Mouse (Mus musculus): ENCODE results near the gene Notch2. TPM values are rescaled to one million over a fixed set of nuclear protein-coding genes. Genes with fewer than 3 reads are reported as not detected.
A peak's percentile ranks its signal among the peaks of the same experiment; 100 is the strongest.
"Not testable (repeated sequence)": the region's sequence is repeated elsewhere in the genome, so short reads cannot be mapped to it uniquely, and the experiment has no call there.

Notch2 gene
- total RNA-seq, 2 experiments from 2014 or later: 28.6 to 32.5 TPM

DNA sequence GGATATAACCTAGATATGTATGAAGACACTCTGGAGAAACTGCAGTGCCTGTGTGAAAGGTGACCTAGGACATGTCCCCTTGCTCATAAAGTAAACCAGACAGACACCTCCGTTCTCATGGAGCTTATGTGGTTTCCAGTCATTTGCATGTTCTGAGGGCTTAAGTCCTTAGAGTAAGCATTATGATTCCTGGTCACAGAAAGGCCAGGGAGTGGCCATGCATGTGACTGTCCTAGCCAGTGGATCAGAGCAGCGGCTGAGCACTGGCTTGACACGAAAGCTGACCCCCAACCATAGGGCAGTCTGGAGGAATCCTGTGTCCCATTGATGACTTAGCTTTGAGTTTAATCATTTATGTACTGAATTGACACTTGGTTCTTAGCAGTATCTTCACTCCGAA lies 14.7 kb downstream of the Notch2 start:
- no peak for DNase-seq (ENCODE audit: low spot score in 2 of 2)

DNA sequence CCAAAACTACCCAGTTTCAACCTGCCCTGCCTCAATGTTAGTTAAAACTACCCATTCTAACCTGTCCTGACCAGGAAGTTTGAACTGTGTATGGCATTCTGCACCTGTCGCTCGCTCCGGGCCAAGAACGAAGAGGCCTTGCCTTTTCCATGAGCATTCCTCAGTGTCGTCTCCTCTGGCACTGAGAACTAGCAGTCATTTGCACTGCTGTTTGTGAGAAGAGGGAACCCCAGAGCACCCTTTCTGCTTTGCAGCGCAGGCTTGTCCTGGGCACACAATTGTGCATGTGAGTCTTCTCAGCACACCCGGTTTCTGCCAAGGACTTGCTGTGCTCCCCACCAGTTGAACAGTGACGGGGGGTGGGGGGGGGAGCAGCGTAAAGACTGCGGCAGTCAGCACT lies 15.6 kb downstream of the Notch2 start:
- no peak for DNase-seq (ENCODE audit: low spot score in 2 of 2)

DNA sequence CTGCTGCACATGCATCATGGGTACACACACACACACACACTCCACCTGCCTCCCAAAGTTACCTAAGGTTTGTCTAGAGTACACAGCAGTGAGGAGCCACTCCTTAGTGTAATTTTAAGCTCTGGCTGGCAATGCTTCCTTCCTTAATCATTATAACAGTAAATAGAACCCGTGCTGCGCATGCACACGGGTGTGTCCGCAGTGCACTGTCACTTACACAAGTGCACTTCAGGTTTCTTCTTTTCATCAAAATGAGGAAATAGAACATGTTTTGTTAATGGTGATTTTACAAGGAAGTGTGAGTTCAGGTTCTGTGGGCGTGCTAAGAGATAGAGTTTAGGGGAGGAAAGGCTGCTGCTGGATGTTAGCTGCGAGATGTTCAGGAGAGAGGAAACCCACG lies 17.8 kb downstream of the Notch2 start:
- DNase-seq (ENCODE audit: low spot score in 2 of 2): no peak

DNA sequence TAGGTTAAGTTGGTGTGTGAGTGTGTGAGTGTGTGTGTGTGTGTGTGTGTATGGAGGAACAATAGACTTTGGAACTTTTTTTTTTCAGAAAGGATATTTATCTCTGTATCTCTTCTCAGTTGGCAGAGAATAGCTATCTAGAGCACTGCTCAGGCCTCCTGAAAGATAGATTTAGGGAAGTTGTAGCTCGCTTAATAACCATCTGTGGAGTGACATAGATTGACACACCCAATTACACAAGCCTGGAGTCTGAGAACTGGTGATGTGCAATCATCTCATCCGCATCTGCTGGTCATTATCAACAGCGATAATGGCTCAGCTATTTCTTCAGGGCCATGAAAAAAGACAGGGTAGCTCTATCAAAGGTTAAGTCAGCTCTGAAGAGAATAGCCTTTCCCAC lies 18.9 kb downstream of the Notch2 start:
- DNase-seq (ENCODE audit: low spot score in 2 of 2): no peak

DNA sequence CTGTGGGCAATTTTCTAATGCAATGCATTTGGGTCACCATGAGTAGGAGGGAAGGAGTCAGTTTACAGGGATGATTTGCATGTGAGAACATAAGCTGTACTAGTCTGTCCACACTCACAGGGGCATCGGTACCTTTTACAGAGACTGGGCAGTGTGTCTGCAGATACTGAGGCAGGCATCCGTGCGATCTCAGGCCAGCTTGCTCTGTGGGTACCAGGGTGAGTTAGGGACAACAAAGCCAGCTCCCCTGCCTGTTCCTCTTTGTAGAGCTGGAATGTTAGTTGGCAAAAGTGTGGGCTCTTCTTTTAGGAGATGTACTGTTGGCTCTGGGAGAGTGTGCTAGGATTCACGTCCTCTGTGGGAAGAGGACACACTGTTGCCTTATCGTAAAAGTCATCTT lies 19.6 kb downstream of the Notch2 start:
- DNase-seq (ENCODE audit: low spot score in 2 of 2): no peak

DNA sequence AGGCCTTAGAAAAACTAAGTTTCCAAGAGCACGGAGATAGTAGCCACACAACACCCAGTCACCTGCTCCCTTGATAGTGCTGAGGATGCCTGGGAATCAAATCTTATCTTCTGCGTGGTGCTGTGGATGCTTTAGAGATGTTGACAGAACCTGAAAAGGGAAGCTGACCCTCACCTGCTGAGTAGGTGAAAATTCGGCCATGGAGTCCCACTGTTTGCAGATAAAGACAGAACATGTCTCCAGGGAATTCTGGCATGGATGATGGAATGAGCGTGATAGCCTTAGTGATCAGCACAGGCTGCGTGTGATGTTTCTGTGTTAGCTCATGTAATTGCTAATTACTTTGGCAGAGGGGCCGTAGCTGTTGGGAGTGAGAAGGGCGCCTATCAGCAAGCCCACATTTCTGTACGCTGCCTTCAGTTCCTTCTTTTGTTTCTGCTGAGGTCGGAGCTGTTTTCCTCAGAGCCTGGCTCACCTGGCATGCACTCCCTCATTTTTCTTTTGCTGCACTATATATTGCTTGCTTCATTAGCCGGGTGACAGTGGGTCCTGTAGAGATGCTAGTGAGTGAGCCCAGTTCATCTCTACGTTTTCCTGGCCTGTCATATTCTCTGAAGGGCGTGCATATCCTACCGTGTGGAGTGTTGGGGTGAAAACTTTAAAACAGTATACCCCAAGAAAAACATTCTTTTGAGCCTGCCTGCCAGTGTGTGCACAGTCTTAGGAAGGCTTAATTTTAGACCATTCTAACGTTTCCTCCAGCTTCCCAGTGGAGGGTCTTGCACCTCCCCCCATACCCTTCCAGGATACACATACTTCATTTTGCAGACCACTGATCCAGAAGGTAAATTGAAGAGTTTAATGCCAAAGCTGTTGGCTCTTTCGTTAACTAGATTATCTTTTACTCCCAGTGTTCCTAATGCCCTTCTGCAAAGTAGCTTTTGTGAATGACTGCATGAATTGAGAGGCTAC lies 21.6 kb downstream of the Notch2 start:
- DNase-seq (ENCODE audit: low spot score in 2 of 2): no peak

DNA sequence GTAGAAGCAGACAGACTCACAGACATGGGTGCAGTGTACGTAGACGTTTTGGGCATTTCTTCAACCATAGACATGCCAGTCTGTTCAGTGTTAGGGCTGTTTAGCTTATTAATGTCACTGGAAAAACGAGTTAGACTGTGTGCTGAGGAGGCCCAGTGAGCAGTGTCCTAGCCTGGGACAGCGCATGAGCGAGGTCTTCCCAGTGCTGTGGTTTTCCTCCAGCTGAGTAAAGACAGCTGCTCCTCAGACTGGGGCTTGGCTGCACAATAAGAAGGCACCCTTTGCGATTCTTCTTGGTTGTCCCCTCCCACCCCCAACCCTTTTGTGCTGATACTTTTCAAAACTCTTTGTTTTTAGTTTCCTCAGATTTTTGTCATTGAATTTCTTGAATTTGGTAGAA lies 22.8 kb downstream of the Notch2 start:
- DNase-seq (ENCODE audit: low spot score in 2 of 2): no peak

DNA sequence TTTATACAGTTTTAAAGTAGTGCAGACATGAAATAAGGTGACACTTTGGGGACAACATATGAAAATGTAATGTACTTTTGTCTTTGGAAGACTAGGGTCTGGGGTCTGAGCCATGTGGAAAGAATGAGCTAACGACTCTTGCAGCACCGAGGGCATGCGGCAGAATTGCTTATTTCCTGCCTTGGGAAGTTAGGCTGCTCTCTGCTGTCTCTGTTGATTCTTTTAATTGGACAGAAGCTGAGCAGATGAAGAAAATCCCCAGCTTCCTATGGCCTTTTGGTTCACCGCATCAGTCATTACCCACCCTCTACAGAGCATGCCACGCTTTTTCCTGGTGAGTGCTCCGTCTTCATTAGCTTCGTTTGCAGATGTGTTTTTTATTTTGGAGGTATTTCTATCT lies 23.8 kb downstream of the Notch2 start:
- DNase-seq (ENCODE audit: low spot score in 2 of 2): no peak

DNA sequence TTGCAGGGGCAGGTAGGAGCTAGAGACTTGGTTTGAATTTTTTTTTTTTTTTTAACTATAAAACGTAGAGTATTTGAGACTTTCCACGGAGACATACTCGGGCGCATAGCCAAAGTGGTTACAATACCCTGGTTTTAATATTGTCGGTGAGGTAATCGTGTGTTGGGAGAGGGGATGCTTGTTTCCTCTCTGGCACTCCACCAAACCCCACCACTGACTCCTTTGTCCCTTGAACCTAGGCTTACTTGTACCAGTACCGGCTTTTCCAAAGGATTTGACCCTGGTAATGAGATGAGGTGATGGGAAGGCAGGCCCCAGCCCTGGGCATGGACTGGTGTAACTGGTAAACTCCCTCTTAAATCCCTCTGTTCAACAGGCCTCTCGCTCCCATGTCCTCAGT lies 25.3 kb downstream of the Notch2 start:
- DNase-seq (ENCODE audit: low spot score in 2 of 2): no peak

DNA sequence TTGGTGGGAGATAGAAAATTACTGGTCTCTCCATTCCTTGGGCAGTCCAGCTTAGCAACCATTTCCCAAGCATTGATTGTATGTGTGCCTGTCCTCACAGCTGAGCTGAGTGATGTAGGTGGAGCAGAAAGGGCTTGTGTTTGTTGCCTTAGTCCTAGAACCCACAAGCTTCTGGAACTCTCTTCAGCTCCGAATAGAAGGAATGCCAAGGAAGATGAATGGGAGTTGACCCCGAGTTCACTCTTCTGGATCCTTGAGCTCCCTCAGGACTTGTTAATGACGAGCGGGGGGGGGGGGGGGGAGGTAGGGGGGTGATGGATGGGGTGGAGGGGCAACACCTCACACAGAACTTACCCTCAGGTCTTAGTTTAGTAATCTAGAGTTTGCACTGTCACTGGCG lies 25.9 kb downstream of the Notch2 start:
- DNase-seq (ENCODE audit: low spot score in 2 of 2): no peak

DNA sequence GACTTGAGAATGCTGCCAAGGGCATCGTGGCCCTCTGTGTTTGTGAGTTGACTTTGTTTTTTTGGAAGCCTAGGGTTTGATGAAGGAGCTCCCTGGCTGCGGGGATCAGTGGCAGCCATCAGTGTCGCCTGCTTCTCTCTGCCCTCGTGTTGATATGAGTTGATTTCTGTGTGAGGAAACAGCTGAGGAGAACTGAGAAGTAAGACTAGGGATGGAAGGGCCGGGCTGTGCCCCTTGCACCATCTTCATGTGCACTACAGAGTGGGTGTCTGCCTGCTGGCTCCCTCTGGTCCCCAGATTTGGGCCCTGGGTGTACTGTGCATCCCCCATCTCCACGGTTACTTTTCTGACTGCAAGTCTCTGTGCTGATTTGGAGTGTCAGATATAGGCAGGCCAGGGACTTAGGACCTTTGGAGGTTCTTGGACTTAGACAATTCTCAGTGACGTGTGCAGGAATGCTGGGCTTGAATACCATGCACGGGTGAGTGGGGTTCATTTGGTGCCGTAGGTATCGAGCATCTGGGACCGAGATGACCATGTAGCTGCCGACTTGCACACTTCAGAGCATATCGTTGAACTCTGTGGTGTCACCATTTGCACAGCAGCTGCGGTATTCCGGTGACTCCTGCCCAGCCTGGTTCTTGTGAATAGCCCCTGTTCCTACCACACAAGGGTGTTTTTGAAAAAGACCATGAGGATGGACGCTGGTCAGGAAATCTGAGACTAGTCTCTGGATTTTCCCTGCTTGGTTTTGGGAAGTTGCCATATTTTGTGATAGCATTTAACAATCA lies 26.5 kb downstream of the Notch2 start:
- no peak for DNase-seq (ENCODE audit: low spot score in 2 of 2)

DNA sequence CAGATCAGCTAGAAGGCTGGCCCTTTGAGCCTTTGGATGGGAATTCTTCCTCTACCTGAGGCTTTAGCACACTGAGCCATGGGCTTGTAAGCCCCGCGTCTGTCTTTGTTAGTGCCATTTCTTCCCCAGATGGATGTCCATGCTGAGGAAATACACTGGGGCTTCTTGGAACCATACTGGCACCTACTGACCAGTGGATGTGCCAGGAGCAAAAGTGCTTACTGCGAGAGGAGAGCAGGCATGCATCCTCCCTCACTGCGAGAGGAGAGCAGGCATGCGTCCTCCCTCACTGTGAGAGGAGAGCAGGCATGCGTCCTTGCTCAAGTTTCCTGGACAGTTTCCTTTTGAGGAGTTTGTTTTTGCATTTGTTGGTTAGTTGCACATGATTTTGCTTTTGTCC lies 27.5 kb downstream of the Notch2 start:
- DNase-seq (ENCODE audit: low spot score in 2 of 2): no peak

DNA sequence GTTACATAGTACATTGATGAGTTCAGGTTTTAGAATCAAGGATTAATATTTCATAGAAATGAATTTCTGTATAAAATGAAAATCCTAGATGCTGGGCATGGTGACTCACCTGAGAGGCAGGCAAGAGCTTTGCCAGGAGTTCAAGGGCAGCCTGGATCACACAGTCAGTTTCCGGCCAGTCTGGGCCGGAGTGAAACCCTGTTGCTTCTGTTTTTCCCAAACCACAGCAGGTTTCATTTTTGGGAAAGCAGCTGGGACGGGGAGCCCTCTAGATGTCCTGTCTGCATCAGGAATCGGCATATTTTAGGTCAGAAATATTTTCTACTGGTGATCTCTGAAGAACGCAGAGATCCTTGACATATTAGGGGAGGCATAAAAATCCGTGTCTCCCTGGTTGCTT lies 29.0 kb downstream of the Notch2 start:
- no peak for DNase-seq (ENCODE audit: low spot score in 2 of 2)

DNA sequence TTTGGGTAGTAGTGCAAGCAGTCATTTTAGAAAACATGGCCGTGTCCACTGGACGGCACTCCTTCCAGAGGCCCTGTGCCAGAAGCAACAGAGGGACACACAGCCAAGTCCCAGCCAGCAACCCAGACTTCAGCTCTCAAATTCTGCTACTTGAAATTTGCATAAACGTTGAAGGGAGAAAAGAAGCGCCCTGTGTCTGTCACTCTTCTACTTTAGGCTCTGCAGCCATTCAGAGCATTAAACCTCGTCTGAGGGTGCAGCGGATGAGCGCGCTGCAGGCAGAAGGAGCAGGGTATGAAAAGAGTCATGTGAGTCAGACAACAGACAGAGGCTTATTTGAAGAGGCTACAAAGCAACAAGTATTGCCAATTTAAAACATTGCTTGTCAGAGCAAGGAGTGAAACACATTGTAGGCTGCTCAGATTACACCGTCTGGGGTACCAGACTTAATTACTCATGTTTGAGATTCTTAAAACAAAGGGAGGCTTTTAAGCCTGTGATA lies 29.7 kb downstream of the Notch2 start:
- peak; percentile 50 to 68 for DNase-seq (ENCODE audit: low spot score in 2 of 2)

DNA sequence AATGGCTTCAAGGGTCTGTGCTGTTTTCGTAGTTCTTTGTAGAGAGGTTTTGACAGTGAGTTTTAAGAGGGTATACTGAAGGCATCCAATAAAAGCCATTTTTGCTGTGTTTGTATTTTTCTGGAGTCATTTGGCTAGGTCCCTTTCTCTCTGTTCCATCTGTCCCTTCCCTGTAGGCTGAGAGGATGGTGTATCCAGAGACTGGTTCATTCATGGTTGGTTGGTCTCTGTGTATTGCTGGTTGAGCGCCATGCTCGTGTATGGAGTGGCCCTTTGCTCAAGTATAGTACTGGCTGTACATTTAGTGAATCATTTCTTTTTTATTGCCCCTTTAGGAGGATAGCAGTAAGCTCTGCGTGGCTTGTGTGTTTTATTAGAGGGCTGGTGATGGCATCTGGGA lies 30.3 kb downstream of the Notch2 start:
- no peak for DNase-seq (ENCODE audit: low spot score in 2 of 2)

DNA sequence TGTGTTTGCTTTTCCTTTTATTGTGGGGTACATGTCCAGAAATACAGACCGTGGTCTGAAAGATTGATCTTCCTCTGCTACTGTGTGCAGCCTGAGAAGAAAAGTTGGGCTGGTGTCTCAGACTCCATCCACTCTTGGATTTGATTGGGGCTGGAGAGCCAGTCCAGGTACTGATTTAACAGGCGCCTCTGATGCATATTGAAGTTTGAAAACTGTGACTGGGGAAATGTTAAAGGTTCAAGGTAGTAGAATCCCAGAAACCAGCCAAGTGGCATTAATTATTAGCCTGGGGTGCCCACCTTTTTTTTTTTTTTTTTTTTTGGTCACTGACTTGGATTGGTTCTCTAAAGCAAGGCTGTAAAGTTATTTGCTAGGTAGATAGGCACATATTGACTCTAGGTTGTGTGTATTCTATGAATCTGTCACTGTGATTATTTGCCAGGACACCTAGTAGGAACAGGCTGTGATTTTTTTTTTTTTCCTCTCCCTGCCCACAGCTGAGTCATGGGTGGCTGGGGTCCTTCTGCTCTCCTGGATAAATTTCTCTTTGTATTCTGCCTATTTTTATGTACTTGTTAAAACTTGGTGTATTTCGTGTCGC lies 31.5 kb downstream of the Notch2 start:
- DNase-seq (ENCODE audit: low spot score in 2 of 2): no peak

DNA sequence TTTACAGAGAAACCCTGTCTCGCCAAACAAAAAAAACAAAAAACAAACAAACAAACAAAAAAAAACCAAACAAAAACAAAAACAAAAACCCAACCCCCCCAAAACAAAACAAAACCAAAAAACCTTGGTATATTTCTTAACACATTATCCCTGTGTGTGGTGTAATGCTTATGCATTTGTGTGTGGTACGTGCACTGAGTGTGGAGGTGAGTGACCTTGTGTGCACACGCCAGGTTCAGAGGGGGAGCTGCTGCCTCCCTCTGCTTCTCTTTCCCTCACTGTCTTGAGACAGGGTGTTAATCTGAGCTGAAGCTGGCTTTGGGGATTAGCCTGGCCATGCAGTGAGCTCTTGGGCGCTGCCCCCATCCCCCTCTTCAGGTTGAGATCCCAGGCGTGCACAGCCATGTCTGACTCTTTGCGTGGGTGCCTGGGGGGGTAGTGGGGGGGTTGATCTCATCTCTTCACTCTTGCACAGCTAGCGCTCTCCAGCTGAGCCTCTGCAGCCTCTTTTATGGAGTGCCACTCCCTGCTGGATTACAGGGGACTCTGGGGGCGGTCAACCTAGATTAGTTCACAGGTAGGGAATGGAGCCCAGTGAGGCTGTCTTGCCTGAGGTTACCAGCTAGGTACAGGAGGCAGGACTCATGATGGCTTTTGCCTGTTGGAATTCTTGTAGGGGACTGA lies 32.3 kb downstream of the Notch2 start:
- no peak for DNase-seq (ENCODE audit: low spot score in 2 of 2)

DNA sequence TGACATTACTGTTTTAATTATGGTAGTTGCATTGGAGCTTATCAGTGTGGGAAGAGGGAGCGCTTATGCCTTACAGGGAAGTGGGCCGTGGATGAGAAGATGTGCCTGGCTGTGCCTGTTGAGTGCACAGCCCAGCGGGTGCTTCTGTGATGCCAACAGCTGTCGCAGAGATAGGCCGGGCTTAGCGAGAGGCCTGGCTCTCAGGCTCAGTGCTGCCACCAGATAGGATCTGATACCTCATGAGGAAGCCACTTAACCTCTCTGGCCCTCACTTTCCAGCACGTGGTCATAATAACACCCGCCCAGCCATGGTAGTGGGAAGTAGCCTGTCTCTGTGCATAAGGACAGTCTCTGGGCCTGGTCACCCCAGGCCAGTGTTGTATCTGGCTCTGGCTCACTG lies 33.0 kb downstream of the Notch2 start:
- no peak for DNase-seq (ENCODE audit: low spot score in 2 of 2)

DNA sequence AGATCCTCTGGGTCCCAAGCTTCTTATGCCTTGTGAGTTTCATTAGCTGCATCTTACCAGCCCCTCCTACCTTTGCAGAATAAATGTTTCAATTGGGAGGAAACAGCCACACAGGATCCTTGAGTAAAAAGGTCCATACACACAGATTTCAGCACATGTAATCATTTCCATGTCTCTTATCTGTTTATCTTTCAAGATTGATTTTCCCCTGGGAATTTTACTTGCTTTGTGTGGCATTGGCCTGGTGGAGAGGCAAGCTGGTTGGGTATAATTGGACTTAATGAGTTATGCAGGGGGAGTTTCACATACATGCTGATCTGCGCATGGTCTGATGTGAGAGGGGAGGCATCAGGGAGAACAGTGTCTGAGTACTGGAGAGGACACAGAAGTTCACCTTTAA lies 36.3 kb downstream of the Notch2 start:
- no peak for DNase-seq (ENCODE audit: low spot score in 2 of 2)

DNA sequence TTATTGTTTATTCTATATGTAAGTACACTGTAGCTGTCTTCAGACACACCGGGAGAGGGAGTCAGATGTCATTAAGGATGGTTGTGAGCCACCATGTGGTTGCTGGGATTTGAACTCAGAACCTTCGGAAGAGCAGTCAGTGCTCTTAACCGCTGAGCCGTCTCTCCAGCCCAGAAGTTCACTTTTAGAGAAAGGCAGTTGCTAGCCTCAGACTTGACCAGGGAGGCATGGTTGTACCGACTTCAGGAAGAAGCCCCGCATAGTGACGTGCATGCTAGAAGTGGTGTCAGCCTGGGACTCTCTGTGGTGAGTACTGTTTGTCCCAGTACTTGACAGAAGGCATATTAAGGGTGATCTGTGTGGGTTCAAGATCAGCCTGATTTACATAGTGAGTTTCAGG lies 36.8 kb downstream of the Notch2 start:
- not testable (repeated sequence) for DNase-seq (ENCODE audit: low spot score in 2 of 2)
